Mouse (Mus musculus): ENCODE results near the gene Sox14.
A peak's percentile ranks its signal among the peaks of the same experiment; 100 is the strongest.

The Sox14 gene

GRCm38 (mm10) chr9:99875618-99876372 is at the start of gene Sox14:
Sox14 (minus strand) TSS chr9:99876170.
- DNase-seq: peak in 1 of 2 experiments; percentile 10

DNA sequence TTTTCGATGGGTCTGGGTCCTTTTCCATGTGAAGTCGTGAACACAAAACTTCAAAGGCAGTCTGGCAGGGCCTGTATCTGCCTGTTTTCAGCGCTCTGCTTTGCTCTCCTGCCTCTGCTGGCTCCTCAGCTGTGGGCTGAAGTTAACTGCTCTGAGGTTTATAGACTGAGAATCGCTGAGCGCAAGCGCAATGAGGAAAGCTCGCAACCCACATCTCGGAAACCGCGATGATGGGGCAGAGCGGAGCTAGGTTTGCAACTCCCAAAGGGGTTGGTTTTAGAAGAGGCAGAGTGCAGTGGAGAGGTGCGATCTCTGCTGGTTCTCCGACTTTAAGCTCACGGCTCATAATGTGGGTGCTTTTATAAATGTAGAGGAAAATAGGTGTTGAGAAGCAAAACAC is 3.3 kb upstream of the Sox14 start:
- no peak for DNase-seq

DNA sequence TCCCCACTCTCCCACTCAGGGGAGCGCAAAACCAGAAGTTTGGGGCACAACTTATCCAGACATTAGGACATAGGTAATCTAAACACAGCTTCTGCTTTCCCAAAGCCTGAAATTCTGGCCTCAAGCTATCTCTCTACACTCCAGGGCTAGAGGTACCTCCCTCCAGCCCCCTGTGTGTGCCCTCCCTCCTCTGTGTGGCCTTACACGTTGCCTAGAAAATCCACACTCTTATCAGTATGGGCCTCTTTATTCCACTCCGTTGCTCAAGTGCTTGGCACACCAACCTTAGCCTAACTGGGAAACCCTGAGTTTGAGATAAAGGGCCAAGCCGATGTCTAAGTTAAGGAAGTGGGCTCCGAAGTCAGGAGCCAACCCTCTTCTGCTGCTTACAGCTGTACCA is 2.6 kb upstream of the Sox14 start:
- no peak for DNase-seq

GRCm38 (mm10) chr9:99877056-99877546 is 1.1 kb upstream of the Sox14 start:
- no peak for DNase-seq

DNA sequence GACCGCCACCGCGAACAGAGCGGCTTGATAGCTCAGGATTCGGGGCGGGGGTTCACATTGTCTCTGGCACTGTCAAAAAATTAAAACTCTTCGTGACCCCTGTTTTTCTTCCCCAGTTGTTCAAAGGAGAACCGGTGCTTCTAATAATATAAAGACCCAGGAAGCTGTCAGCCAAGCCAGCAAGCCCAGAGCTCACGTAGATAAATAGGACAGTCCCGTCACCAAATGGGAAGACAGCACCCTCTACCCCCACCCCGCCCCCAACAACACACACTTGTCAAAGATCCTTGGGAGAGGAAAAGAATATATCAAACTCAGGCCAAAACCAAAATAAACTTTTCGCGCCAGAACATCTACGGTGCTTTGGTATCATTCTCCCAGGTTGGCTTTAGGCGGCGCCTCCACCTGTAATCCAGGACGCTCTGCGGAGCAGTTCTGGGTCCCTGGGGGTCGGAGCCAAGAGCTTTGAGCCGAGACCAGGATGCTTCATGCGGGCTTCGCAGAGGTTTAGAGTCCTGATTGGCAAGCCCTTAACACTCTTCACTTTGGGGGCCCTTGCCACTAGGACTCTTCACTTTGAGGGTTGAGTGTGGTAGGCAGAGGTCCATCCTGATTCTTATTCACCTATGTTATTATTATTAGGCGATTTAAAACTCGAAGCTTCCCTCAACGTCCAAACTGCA is 544 bp upstream of the Sox14 start:
- no peak for DNase-seq

GRCm38 (mm10) chr9:99874735-99875617 is 994 bp downstream of the Sox14 start:
- no peak for DNase-seq

GRCm38 (mm10) chr9:99873721-99874120 is 2.2 kb downstream of the Sox14 start:
- DNase-seq: no peak

DNA sequence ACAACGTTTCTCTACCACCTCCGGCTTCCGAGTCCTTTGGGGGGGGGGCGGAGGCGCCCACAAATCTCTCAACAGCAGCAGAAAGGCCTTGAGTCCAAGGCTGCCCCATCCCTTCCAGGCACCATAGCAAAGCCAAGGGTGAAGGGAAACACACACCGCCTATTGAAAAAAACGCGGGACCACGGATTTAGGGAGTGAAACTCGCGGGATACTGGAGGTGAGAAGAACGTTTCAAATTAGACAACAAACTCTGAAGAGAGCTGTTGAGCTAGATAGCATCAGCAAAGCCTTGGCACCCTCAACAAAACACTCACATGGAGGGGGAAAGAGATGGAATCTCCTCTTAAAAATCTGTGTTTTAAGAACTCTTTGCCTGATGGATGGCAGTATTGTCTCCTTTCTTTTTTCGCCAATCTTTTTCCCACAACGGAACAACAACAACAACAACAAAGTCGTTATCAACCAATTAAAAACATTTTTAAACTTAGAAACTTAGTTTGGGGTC is 2.8 kb downstream of the Sox14 start:
- no peak for DNase-seq

DNA sequence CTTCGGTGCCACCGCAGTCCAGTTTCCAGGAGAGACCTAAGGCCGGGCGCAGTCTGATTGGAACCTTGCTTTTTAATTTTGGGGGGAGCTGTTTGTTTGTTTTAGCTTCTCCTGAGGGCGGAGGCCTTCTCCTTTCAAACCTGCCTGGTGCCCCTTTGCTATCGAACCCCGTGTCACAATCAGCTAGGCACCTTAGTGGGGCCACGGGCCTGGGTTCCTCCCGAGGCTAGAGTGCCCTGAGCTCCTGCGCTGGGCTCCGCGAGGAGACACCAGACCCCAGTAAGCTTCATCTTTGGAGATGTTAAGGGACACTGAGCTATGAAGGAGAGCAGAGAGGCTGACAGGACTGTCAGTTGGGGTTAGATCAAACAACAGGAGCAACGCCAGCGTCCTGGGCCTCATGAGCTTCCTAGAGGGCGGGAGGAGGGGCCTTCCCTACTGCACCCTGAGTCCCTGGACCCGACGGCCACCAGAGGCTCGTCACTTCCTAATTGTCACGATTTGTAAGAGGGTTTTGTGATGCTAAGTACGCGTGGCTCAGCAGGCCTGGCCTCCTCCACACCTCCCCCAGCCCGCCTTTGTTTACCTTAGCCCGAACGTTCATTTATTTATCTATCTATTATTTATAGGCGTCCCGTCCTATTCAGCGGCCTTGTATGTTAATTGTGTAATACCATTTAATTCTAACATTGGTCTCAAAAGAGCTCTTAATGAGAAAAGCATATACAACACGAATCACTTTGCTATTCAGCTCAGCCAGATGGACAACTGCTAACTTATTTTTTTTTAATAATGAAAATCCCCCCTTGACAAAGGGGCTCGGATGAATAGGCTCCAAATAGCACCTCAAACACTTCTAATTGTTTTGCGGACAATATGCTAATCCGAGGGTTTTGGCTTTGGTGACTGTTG is 3.5 kb downstream of the Sox14 start:
- DNase-seq: no peak

DNA sequence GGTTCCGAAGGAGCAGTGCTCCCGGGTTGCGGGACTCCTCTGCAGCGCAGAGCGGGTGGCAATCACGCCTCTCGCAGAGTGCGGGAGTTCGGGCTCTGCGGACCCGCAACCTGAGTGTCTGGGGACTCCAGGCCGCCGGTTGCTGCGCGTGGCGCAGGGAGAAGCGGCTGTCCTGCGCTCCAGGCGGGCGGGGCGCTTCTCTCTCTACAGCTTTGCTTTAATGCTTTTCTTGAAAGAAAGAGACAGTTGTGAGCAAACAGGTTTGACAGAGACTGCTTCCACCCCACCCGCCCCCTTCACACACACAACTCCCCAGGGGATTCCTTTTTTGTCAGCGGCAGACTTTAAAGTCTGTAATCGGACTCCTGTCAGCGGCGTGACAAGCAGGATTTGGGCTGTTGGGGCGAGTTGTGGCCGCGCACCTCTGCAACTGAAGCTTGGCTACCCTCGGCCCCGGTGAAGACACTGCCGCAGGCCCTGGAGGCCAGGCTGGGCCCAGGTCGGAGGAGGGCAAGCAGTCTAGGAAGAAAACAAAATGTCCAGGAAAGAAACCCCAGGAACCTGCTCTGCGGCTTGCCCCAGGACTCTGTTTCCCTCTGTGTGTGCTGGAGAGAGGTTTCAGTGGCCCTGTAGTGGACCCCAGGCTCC is 4.3 kb downstream of the Sox14 start:
- DNase-seq: no peak

GRCm38 (mm10) chr9:99870780-99871555 is 5.0 kb downstream of the Sox14 start:
- DNase-seq: no peak

DNA sequence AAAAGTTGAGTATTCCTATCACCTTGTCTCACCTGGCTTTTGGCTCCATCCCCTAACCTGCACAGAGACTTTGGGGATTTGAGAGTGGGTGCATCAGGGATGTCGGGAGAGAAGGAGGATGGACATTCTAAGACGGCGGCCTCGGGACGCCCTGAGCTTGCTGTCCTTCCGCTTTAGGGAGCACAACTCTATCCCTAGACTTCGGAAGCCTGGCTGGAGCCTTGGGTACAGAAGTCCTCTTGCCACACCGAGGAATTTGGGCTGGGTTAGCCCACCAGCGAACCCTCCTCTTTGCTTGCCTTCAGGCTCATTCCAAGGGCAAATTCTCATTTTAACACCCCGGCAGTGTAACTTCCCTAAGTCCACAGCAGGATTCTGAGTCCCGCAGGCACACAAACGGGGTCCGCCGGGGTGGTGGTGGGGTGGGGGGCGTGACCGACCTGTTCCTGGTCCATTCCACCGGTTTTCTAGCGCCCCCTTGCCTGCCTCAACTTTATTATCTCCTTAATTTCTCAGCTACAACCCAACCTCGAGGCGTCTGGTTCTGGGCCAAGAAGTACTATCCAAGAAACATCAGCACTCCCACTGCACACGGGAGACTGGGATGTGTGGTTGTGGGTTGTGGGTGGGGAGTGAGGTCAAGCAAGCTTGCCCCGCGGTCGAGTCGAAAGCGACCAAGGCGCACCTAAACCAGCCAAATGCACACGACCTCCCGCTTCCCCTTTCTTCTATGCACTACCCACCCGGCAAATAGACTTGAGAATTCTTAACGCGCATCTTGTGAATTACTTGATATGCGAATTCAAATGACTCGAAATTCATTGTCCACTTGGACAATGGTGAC is 5.8 kb downstream of the Sox14 start:
- DNase-seq: no peak

DNA sequence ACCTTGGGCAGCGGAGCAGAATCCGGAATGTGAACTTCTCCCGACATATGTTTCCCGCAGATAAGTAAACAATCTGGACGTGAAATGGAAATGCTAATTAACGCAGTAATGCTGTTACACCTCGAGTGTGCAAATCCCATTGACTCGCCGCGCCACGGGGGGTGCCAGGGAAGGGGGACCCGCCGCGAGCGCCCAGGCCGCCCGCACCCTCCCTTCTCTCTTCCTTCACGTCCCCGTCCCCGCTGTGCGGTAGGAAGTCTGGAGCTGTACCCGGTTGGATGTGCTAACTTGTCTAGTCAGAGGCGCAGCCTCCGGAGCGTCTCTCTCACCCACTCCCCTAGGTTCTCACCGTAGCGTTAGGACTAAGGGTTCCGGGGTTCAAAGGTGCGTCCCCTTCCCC is 6.7 kb downstream of the Sox14 start:
- no peak for DNase-seq

- no peak for DNase-seq
These were observed 7.4 kb downstream of the Sox14 start for GRCm38 (mm10) chr9:99868606-99869005.

DNA sequence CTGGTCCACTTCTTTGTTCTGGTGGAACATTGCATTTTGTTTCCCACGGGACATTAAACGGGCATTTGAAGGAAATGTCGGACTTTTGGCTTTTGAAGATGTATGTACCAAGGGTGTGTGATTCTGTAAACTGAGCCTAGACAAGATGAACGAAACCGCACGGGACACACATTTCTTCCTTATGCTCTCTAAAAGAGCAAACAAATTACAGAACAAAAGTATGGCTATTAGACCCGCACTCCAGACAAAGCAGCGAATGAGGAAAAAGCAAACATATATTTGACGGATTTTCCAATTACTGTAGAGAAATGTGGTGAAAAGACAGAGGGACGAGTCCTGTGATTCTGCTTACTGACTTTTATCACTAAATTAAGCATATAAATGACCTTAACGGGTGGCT is 7.9 kb downstream of the Sox14 start:
- DNase-seq: no peak

DNA sequence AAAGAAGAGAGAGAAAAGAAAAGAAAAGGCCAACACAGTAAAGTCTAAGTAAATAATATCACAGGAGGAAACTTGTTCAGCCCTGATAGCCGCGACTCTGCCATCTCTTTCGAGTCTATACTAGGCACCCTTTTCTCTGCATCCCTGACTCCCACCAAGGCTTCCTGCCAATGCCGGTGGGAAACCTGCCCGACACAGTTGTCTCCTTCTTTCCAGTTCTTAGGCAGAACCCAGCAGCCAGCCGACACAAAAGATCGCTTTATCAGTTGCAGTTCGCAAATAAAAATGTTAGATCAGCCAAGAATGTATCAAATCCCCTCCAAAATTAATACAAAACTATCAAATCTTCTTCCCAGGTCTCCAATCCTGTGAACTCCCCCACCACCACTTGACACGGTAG is 13.0 kb downstream of the Sox14 start:
- no peak for DNase-seq

DNA sequence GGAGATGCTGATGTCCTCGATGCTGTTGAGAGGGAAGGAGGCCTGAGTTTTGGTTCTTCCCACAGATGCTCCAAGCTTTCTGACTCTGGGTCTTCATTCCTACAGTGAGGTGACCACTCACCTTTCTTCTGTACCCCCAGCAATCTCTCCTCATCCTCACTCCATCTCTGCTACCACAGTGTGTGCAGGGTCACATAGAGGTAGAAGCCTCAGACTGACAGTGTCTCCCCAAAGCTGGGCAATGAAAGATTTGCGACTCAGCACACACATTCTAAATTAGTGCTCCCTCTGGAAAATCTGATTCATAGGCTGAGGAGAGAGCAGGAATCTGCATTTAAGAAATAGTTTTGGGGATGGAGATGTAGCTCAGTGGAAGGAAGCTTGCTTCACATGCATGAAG is 21.5 kb downstream of the Sox14 start:
- DNase-seq: no peak

- DNase-seq: no peak
These were observed 22.6 kb downstream of the Sox14 start for GRCm38 (mm10) chr9:99853356-99853755.

- no peak for DNase-seq
These were observed 25.6 kb downstream of the Sox14 start for GRCm38 (mm10) chr9:99850354-99850753.

GRCm38 (mm10) chr9:99848327-99848726 is 27.6 kb downstream of the Sox14 start:
- no peak for DNase-seq
